Mouse (Mus musculus): ENCODE results near the gene Zbtb7b.

Zbtb7b gene

GRCm38 (mm10) chr3:89418170-89418860 is 23.7 kb upstream of the Zbtb7b start, which contains the start of the genes Cks1b and Shc1:
TSS of gene Cks1b (minus strand) at chr3:89418383.
TSS of gene Shc1 (plus strand) at chr3:89418443.
- in situ Hi-C loops (cut with MboI) = no loop called here

DNA sequence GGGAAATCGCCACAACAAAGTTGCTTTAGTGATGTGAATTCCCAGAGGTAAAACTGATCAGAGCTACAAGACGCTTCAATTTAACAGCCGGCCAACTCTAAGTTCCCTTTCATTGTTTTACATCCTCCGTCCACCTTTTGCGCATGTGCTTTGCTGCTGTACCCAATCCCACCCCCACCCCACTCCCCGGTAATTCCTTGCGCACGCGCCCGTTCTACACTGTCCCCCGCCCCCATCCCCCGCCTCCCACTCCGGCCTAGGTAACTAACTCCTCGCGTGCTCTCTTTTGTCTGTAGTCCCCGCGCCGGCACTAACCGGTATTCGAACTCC is 23.2 kb upstream of the Zbtb7b start:
- in situ Hi-C loops (cut with MboI) = no loop called here

DNA sequence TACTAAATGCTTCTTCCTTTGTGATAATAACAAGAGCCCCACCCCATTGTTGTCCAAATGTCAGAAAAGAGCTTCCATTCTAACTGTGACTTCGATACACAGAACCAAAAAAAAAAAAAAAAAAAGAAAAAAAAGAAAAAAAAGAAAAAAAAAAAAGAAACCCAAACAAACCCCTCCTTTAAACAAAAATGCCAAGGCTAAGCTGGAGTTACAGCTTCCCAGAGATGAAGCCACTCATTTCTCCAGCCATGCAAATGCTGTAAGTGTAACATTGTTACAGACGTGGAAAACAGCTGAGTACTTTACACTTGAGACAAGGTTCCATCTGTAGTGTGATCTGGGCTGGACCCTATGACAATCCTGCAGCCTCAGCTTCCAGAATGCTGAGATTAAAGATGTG is 22.6 kb upstream of the Zbtb7b start:
- in situ Hi-C loops (cut with MboI) = no loop called here

- in situ Hi-C loops (cut with MboI) = no loop called here
These were observed 21.6 kb upstream of the Zbtb7b start for GRCm38 (mm10) chr3:89416158-89416557.

GRCm38 (mm10) chr3:89411490-89412393 is 17.2 kb upstream of the Zbtb7b start, which contains the start of gene Flad1:
TSS of gene Flad1 (minus strand) at chr3:89411870.
- in situ Hi-C loops (cut with MboI) = no loop called here

DNA sequence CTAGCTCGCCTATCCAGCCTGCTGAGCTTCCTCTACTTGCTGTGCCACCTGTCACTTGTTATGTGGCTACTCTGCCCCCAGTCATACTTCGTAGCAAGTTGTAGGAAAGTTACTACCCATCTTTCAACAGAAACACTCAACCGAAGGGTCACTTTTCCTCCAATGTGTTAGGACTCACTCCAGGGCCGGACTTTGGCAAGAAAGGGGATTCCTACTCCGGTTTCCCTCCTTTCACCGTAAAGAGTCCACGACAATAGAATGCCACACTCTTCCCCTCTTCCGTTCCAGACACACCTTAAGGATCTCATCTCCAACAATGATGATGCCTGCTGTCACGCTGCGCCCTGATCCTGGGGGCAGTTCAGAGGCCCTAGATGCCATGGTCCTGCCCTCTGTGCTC is 16.3 kb upstream of the Zbtb7b start:
- in situ Hi-C loops (cut with MboI) = no loop called here

- in situ Hi-C loops (cut with MboI) = no loop called here
These were observed 15.1 kb upstream of the Zbtb7b start for GRCm38 (mm10) chr3:89409701-89410100.

GRCm38 (mm10) chr3:89408448-89408847 is 13.9 kb upstream of the Zbtb7b start:
- in situ Hi-C loops (cut with MboI) = no loop called here

GRCm38 (mm10) chr3:89406887-89407286 is 12.3 kb upstream of the Zbtb7b start:
- in situ Hi-C loops (cut with MboI) = no loop called here

GRCm38 (mm10) chr3:89402693-89403092 is 8.1 kb upstream of the Zbtb7b start, which contains the start of gene Lenep:
TSS of gene Lenep (minus strand) at chr3:89402793.
- in situ Hi-C loops (cut with MboI) = no loop called here

DNA sequence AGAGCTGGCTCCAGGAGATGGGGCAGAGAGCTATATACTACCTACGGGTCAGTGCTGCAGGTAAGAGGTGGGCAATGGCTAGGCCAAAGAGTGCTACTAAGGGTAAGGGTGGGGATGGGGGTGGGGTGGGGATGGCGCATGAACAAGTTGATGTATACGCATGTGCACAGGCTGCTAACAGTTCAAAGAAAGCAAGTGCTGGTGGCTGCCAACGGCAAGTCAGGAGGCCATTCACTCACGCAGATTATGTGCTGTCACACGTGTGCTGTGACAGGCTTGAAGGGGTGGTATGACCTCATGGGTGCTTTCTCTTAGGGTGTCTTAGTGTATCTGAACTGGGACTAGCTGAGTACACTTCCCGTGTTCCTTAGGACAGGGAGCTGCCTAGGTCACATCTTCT is 6.8 kb upstream of the Zbtb7b start:
- in situ Hi-C loops (cut with MboI) = no loop called here

DNA sequence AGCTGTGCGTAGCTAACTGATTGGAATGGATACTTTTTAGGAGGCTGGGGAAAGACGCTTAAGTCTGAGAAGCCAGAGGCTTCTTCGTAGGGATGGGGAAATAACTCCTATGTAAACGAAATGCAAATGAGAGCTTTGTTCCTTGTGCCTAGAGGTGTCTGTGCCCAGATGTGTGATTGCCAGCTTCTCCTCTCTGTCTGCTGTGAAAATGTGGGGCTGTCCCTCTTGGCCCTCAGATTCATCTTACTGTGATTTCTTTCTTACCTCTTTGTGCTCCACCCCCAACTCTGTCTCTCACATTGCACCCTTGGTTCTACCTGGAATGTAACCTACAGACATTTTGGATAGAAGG is 2.1 kb upstream of the Zbtb7b start:
- in situ Hi-C loops (cut with MboI) = no loop called here

- in situ Hi-C loops (cut with MboI) = no loop called here
These were observed 1.5 kb upstream of the Zbtb7b start for GRCm38 (mm10) chr3:89395806-89396653.

DNA sequence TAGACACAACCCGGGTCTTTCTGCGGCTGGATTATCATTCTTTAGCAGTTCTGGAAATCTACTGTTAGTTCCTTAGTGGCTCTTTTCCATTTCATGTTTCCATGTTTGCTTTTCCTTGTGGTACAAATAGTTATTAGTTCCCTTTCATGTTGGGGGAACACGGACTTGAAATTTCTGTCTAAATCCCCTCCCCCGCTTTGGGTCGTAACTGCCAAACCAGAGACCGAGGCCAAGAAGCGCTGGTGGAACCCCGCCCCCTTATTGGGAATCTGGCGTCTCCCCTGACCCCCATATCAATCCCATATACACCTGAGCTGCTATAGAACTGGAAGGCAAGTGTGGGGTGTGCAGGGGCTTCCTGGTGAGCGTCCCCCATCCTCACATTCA is 836 bp upstream of the Zbtb7b start:
- in situ Hi-C loops (cut with MboI) = no loop called here

DNA sequence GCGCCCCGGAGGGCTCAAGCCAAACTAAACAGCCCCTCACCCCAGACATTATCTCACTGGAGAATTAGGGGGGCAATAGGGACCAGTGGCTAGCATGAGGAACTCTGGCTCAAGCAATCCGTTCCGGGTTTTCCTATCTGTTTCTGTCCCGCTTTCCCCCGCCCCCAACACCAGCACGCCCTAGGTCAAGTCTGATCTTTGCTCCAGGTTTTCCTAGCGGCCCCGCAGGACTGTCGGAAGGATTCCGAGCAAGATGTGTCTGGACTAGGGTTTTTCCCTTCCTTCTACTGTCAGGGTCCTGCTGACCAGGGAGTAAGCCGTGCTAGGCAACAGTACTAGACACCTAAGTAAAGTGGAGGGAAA is 299 bp upstream of the Zbtb7b start:
- in situ Hi-C loops (cut with MboI) = no loop called here

GRCm38 (mm10) chr3:89393605-89394004 is 971 bp downstream of the Zbtb7b start:
- in situ Hi-C loops (cut with MboI) = no loop called here

- in situ Hi-C loops (cut with MboI) = no loop called here
These were observed 1.7 kb downstream of the Zbtb7b start for GRCm38 (mm10) chr3:89392871-89393311.

GRCm38 (mm10) chr3:89391663-89392511 is 2.7 kb downstream of the Zbtb7b start:
- in situ Hi-C loops (cut with MboI) = no loop called here

DNA sequence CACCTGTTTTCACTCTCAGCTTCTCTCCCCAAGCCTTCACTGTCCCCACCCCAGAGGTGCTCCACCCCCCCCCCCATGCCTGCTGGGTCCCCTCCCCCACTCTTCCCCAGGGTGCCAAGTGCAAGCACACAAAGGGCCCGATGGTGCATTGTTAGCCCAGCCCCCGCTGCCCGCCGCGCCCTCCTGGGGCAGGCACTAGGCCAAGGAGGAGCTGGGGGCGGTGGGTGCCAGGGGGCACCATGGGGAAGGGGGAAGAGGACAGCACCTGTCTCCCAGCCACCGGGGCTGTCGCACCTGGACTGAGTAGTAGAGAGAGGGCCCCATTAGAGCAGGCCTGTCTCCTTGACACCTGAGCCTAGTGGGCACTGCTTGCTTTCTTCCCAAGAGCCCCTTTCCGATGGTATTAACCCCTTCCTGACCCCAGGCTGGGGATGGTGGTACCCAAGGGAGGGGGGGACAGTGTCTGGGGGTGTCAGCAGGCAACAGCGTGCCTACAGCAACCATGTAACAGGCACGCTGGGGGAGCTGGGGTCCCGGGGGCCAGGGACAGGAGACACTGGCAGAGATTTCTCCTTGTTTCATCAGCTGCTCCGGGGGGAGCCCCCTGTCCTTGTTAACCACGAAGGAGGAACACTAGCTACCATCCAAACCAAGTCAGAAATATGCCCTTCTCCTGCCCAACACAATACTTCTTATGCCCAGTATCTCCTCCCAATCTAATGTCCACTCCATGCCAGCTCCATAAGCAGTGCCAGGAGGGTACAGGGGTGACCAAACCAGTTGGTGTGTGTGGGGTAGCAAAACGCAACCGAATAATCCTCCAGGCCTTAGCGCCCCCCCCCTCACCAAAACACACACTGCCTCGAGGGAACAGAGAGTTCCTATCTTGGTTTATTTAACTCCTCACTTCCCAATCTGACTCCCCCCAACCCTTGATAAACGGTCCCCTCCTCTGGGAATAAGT is 3.6 kb downstream of the Zbtb7b start:
- in situ Hi-C loops (cut with MboI) = no loop called here

DNA sequence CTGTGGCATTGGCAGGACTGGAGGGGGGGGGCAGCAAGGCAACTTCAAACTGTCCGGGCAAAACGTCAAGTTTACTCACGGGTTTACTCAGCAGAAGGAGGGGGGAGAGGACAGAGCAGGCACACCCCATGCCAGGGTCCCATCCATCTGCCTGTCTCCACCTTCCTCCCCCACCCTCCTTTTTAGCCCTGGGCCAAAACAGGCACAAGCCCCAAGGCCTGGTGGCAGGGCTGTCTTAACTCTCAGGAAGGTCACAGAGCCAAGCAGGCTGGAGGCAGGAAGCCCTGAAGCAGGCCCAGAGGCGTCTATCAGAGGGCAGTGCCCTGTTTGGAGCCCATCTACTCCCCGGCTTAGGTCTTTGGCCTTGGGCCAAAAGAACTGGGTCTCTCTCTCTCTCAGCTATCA is 4.5 kb downstream of the Zbtb7b start:
- in situ Hi-C loops (cut with MboI) = no loop called here

Data from mature B cell (primary cell).